Mouse (Mus musculus) embryonic fibroblast, embryonic 13.5 days (primary cell): ENCODE data around the gene Gm1673.

ENCODE experiments used
- CTCF ChIP-seq: IDR thresholded peaks from 2 replicates; pipeline ENCODE4 v1.5.1; 2011; ENCODE audit warnings: mild to moderate bottlenecking, control low read depth, low read length, moderate library complexity, borderline replicate concordance; ENCODE audit not compliant: insufficient read depth
- POLR2A ChIP-seq: IDR thresholded peaks from 2 replicates; pipeline ENCODE4 v1.6.1; 2011; ENCODE audit warnings: low read depth, mild to moderate bottlenecking, control low read depth, low read length, moderate library complexity

DNA sequence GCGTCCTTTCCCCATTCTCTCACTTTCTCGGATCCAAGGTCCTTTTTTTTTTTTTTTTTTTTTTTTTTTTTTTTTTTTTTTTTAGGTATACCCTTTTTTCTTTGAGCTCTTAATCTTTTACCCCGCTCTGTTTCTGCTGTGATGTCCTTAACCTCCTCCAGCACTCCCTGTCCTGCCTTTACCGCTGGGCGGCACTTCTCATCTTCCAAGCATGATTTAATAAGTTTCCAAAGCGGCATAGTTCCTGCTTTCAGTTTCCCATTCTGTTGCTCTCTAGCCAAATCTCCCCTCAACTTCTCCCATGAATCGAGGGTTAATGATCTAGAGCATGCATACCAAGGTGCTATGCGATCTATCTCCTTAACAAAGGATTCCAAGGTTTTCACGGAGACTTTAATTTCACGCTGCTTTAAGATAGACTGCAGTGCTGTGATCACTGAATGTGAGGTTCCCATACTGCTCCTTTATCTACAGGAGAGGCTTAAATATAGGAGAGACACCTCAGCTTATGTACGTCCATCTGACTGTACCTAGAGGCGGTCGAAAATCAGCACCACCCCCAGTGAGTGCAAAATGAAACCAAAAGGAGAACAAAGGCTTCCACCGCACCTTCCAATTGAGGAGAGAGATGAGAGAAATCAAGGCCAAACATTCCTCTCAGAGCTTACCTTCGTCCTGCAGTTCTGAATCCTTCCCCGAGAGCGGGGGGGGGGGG is 29.6 kb upstream of the Gm1673 start:
- TF ChIP-seq POLR2A (no peak), CTCF (no peak)
